Mouse (Mus musculus) liver, embryonic 14.5 days (tissue): ENCODE results near the gene Asb7.

Source experiments
- CTCF ChIP-seq: IDR thresholded peaks from 2 replicates; pipeline ENCODE4 v1.5.1; 2016; ENCODE audit warnings: antibody characterized with exemption, low read depth, control low read depth
- EP300 ChIP-seq: IDR thresholded peaks from 2 replicates; pipeline ENCODE4 v1.6.1; 2016; ENCODE audit warnings: antibody characterized with exemption, low read depth

DNA sequence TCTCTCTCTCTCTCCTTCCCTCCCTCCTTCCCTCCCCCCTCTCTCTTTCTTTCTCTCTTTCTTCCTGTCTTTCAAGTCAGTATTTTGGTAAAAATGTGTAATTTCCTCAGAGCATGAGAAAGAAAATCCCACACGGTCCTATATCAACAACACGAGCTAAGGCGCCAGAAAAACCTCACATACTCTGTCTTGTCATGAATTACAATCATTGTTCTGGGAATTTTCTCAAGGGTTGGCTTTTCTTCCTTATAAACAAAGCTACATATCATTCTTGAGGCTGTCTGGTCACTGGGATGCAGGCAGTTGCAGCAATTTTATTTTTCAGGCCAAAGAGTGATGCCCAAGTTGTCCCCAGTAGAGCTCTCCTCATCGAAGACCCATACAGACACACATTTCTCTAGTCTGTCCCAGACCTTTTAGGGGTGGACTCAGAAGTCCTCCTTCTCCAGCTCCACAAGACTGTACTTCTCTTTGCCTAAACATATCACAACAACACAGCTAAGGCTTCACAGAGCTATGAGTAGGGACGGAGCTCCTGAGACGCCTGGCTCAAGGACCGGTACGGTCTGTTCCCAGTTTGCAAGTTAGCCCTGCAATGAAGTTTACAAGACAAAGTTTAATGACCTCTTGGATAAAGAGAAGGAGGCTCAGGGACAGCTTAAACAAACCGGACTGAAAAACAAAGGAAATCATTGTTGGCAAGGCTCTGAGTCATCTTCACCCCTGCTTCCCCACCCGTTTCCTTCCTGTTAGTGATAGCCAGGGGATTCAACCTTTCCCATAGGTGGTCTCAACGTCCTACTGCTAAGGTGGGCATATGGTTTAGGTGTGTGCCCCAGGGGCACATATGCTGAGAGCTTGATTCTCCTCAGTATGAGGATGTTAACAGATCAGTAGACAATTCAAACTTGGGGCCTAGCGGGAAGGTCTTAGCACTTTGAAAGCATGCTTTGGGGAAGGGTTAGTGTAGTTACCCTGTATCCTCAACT is 88.5 kb downstream of the Asb7 start:
- no peak for TF ChIP-seq EP300
- TF ChIP-seq CTCF, result no peak
